Mouse (Mus musculus): Measurements from ENCODE around the gene Maml1. TPM values are rescaled to one million over a fixed set of nuclear protein-coding genes. Genes with fewer than 3 reads are reported as not detected.

Gene Maml1
- polyA plus RNA-seq, 1 experiment, result 8.6 TPM

DNA sequence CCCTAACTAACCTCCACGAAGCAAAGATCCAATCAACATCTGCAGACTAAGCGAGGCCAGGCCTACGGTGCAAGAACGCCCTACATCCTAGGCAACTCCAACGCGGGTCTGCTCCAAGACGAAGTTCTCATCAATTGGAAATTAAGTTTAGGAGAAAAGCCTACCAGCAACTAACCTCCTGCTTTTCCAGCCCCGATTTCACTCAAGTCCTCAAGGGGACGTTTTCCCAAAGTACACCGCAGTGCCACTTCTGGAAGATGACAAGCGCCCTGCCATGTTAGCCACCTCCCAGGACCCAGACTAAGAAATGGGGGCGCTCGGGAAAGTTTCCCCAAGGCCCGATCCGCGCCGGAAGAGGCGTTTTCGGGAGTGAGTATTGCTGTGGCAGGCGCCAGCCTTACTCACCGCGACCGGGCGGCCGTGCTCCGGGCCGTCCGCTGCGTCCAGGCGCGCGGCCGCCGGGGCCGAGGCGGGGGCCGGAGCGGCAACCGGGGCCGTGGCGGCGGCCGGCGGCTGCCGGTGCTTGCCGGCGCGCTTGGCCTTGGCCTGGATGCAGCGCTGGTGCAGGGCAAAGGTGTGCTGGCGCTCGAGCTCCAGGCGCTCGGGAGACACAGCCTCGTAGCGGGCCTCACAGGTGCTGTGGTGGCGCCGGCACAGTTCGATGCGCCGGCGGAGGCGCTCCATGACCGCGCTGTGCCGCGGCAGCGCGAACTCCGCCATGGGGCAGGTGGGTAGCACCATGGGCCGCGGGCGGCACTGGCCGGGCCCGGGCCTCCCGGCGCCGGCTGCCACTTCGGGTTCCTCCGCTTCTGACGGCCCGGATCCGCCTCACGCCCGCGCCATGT lies 568 bp downstream of the Maml1 start:
- Histone ChIP-seq H3K4me1 (ENCODE audit: control insufficient read depth, insufficient read depth, low read length) (peaks cover 16% of the 10 kb centered on the region; the same call in 1 of the 2 replicates), H3K27me3 (ENCODE audit: control insufficient read depth, insufficient read depth, low read length) (no peaks in the 10 kb centered on the region), H3K27ac (ENCODE audit: insufficient read depth, low read length) (peak overlapping the region; percentile 89), H3K4me3 (replicated peaks; ENCODE audit: insufficient read depth, low read depth, low read length) (peak overlapping the region; percentile 85)
- TF ChIP-seq POLR2A (IDR thresholded peaks at IDR 0.05; ENCODE audit: borderline replicate concordance, insufficient read depth, low read length), result no peak
- no peak for TF ChIP-seq CTCF (IDR thresholded peaks at IDR 0.05; ENCODE audit: borderline replicate concordance, insufficient read depth, low read depth, low read length)
- DNase-seq, result peak in 1 of 2 experiments; percentile 62
- under 1% methylated on average over 85 of the region's 85 CpGs for WGBS

DNA sequence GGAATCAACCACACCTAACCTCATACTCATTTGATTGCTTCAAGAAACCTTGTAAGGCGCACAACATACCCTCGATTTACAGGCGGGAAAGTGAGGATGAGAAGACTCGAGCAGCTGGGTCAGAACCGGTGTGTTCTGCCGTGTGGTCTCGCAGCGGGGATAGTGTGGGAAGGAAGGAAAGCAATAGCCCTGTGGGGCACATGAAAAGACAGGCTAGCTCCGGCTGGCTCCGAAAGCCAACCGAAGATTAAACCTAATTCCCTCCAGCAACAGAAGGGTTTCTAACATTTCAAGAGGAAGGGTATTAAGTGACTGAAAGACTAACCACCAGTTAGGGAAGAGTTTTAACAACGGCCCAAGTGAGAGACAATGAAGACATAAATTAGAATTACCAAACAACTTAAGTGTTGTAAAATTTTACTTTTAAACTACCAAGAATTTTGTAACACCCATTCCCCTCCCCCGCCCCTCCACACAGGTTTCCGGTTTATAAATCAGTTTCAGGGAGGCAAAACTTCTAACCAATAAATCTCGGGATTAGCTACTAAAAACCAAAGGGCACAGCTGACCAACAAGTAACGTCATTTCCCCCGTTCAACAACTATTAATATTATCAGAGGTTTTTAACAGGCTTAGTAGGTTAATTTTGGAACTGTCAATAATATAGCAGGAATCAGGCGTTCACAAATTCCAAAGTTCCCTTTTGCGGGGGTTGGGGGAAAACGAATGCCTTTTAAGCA lies 1.5 kb downstream of the Maml1 start:
- Histone ChIP-seq H3K27me3 (ENCODE audit: control insufficient read depth, insufficient read depth, low read length) (no peaks in the 10 kb centered on the region), H3K27ac (ENCODE audit: insufficient read depth, low read length) (no peak overlapping the region), H3K4me3 (replicated peaks; ENCODE audit: insufficient read depth, low read depth, low read length) (peak overlapping the region; percentile 85), H3K4me1 (ENCODE audit: control insufficient read depth, insufficient read depth, low read length) (peaks cover 17% of the 10 kb centered on the region; the same call in 1 of the 2 replicates)
- DNase-seq, result no peak
- TF ChIP-seq POLR2A (IDR thresholded peaks at IDR 0.05; ENCODE audit: borderline replicate concordance, insufficient read depth, low read length) (no peak), CTCF (IDR thresholded peaks at IDR 0.05; ENCODE audit: borderline replicate concordance, insufficient read depth, low read depth, low read length) (no peak)
- 3% methylated on average over 20 of the region's 20 CpGs for WGBS

GRCm38 (mm10) chr11:50286428-50286827 lies 5.7 kb downstream of the Maml1 start:
- no peak for DNase-seq
- 85% methylated on average over 1 of the region's 1 CpGs for WGBS

GRCm38 (mm10) chr11:50285696-50286095 lies 6.4 kb downstream of the Maml1 start:
- H3K4me3 ChIP-seq (replicated peaks; ENCODE audit: insufficient read depth, low read depth, low read length), result no peak overlapping the region
- no peaks in the 10 kb centered on the region for H3K27me3 ChIP-seq (ENCODE audit: control insufficient read depth, insufficient read depth, low read length)
- H3K27ac ChIP-seq (ENCODE audit: insufficient read depth, low read length), result no peak overlapping the region
- DNase-seq, result no peak
- H3K4me1 ChIP-seq (ENCODE audit: control insufficient read depth, insufficient read depth, low read length), result peaks cover 17% of the 10 kb centered on the region; the same call in 1 of the 2 replicates
- WGBS, result 88% methylated on average over 7 of the region's 7 CpGs
- TF ChIP-seq CTCF (IDR thresholded peaks at IDR 0.05; ENCODE audit: borderline replicate concordance, insufficient read depth, low read depth, low read length), result no peak
- no peak for TF ChIP-seq POLR2A (IDR thresholded peaks at IDR 0.05; ENCODE audit: borderline replicate concordance, insufficient read depth, low read length)

More at GRCm38 (mm10) chr11:50286428-50286827, 5.7 kb downstream of the Maml1 start:
- H3K27me3 ChIP-seq (ENCODE audit: control insufficient read depth, insufficient read depth, low read length), result no peaks in the 10 kb centered on the region
- H3K27ac ChIP-seq (ENCODE audit: insufficient read depth, low read length), result no peak overlapping the region
- H3K4me3 ChIP-seq (replicated peaks; ENCODE audit: insufficient read depth, low read depth, low read length), result no peak overlapping the region
- no peak for TF ChIP-seq CTCF (IDR thresholded peaks at IDR 0.05; ENCODE audit: borderline replicate concordance, insufficient read depth, low read depth, low read length)
- no peak for TF ChIP-seq POLR2A (IDR thresholded peaks at IDR 0.05; ENCODE audit: borderline replicate concordance, insufficient read depth, low read length)
- peaks cover 17% of the 10 kb centered on the region; the same call in 1 of the 2 replicates for H3K4me1 ChIP-seq (ENCODE audit: control insufficient read depth, insufficient read depth, low read length)

GRCm38 (mm10) chr11:50285263-50285662 lies 6.8 kb downstream of the Maml1 start:
- no peak for TF ChIP-seq CTCF (IDR thresholded peaks at IDR 0.05; ENCODE audit: borderline replicate concordance, insufficient read depth, low read depth, low read length)
- no peak for TF ChIP-seq POLR2A (IDR thresholded peaks at IDR 0.05; ENCODE audit: borderline replicate concordance, insufficient read depth, low read length)
- no peak overlapping the region for H3K4me3 ChIP-seq (replicated peaks; ENCODE audit: insufficient read depth, low read depth, low read length)
- no peak for DNase-seq
- 95% methylated on average over 5 of the region's 5 CpGs for WGBS
- H3K27ac ChIP-seq (ENCODE audit: insufficient read depth, low read length), result no peak overlapping the region
- H3K4me1 ChIP-seq (ENCODE audit: control insufficient read depth, insufficient read depth, low read length), result peaks cover 17% of the 10 kb centered on the region; the same call in 1 of the 2 replicates
- no peaks in the 10 kb centered on the region for H3K27me3 ChIP-seq (ENCODE audit: control insufficient read depth, insufficient read depth, low read length)

- TF ChIP-seq POLR2A (IDR thresholded peaks at IDR 0.05; ENCODE audit: borderline replicate concordance, insufficient read depth, low read length) (no peak), CTCF (IDR thresholded peaks at IDR 0.05; ENCODE audit: borderline replicate concordance, insufficient read depth, low read depth, low read length) (no peak)
- H3K27ac ChIP-seq (ENCODE audit: insufficient read depth, low read length), result no peak overlapping the region
- no peak for DNase-seq
- no peak overlapping the region for H3K4me3 ChIP-seq (replicated peaks; ENCODE audit: insufficient read depth, low read depth, low read length)
- H3K4me1 ChIP-seq (ENCODE audit: control insufficient read depth, insufficient read depth, low read length), result 0 out of 2 replicates have a peak, but pooled peaks cover 3% of the 10 kb centered on the region
- H3K27me3 ChIP-seq (ENCODE audit: control insufficient read depth, insufficient read depth, low read length), result no peaks in the 10 kb centered on the region
- 53% methylated on average over 1 of the region's 1 CpGs for WGBS
Measured at GRCm38 (mm10) chr11:50280053-50280452, 12.1 kb downstream of the Maml1 start.

- DNase-seq, result no peak
- Histone ChIP-seq H3K4me3 (replicated peaks; ENCODE audit: insufficient read depth, low read depth, low read length) (no peak overlapping the region), H3K27me3 (ENCODE audit: control insufficient read depth, insufficient read depth, low read length) (no peaks in the 10 kb centered on the region), H3K4me1 (ENCODE audit: control insufficient read depth, insufficient read depth, low read length) (0 out of 2 replicates have a peak, but pooled peaks cover 3% of the 10 kb centered on the region), H3K27ac (ENCODE audit: insufficient read depth, low read length) (no peak overlapping the region)
- no peak for TF ChIP-seq CTCF (IDR thresholded peaks at IDR 0.05; ENCODE audit: borderline replicate concordance, insufficient read depth, low read depth, low read length)
- 86% methylated on average over 4 of the region's 4 CpGs for WGBS
Measured at GRCm38 (mm10) chr11:50279005-50279404, 13.1 kb downstream of the Maml1 start.

Data from cerebellum, adult 2 months (tissue).